Mouse (Mus musculus): Measurements from ENCODE around the gene Foxe3. TPM values are rescaled to one million over a fixed set of nuclear protein-coding genes. Genes with fewer than 3 reads are reported as not detected.

Gene Foxe3
- polyA plus RNA-seq, 1 experiment from 2014 or later = not detected

DNA sequence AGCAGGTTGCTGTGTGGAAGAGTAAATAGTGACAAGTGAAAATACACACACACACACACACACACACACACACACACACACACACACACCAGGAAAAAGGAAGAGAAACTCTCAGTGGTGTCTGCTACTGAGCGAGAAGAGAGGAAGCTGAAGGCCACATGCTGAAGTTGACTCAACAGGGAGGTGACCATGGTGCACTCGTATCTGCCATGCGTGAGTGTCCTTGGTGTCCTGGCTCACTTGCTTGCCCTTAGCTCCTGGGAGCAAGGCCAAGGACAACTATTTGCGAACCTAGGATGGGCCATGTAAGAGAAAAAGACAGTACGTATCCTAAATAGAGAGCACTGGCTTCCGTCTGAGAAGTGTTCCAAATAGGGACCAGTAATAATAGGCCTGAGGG is 8.4 kb upstream of the Foxe3 start:
- Histone ChIP-seq H3K4me1 (ENCODE audit: control insufficient read depth, low read depth, low read length) (no peaks in the 10 kb centered on the region), H3K27me3 (ENCODE audit: control insufficient read depth, insufficient read depth, low read depth, low read length) (no peaks in the 10 kb centered on the region), H3K9ac (ENCODE audit: low read depth, low read length) (no peak overlapping the region), H3K4me2 (ENCODE audit: low read depth, low read length) (no peak overlapping the region), H3K27ac (ENCODE audit: low read length) (no peak overlapping the region), H3K4me3 (ENCODE audit: low read depth, low read length) (no peak overlapping the region), H3K9me3 (replicated peaks; ENCODE audit: control insufficient read depth, low read length) (no peaks in the 10 kb centered on the region), H3K36me3 (ENCODE audit: control insufficient read depth, insufficient read depth) (no peaks in the 10 kb centered on the region)
- 44% methylated on average over 6 of the region's 6 CpGs for WGBS (ENCODE audit: insufficient replicate concordance)
- peak; percentile 32; the same call in 1 of the 2 replicates for ATAC-seq (ENCODE audit: low read depth)

GRCm38 (mm10) chr4:114932747-114933146 is 6.9 kb upstream of the Foxe3 start:
- 61% methylated on average over 4 of the region's 4 CpGs for WGBS (ENCODE audit: insufficient replicate concordance)
- H3K9me3 ChIP-seq (replicated peaks; ENCODE audit: control insufficient read depth, low read length) = no peaks in the 10 kb centered on the region
- H3K27me3 ChIP-seq (ENCODE audit: control insufficient read depth, insufficient read depth, low read depth, low read length) = peaks cover 4% of the 10 kb centered on the region
- no peak overlapping the region for H3K27ac ChIP-seq (ENCODE audit: low read length)
- H3K9ac ChIP-seq (ENCODE audit: low read depth, low read length) = no peak overlapping the region
- H3K4me2 ChIP-seq (ENCODE audit: low read depth, low read length) = no peak overlapping the region
- no peaks in the 10 kb centered on the region for H3K36me3 ChIP-seq (ENCODE audit: control insufficient read depth, insufficient read depth)
- ATAC-seq (ENCODE audit: low read depth) = no peak
- H3K4me3 ChIP-seq (ENCODE audit: low read depth, low read length) = no peak overlapping the region
- H3K4me1 ChIP-seq (ENCODE audit: control insufficient read depth, low read depth, low read length) = no peaks in the 10 kb centered on the region

DNA sequence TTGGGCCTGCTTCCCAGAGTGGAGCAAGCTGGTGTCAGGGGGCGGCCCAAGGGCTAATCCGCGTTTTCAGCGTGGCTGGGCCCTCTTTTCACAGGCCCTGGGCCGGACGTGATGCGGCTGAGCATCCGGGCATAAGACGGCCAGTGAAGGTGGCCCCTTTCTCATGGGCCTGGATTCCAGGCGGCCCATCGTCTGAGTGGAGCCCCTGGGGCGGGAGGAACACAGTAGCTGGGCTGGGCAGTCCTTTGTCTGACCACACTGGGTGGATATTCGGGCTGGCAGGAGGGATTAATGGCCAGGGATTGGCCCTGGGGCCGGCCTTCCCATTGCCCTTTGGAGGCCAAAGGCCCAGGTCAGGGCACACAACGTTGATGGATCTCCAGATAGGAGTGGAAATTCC is 3.3 kb upstream of the Foxe3 start:
- no peak for ATAC-seq (ENCODE audit: low read depth)
- 51% methylated on average over 15 of the region's 15 CpGs for WGBS (ENCODE audit: insufficient replicate concordance)

GRCm38 (mm10) chr4:114924971-114925916 is 569 bp downstream of the Foxe3 start:
- Histone ChIP-seq H3K9me3 (replicated peaks; ENCODE audit: control insufficient read depth, low read length) (no peaks in the 10 kb centered on the region), H3K36me3 (ENCODE audit: control insufficient read depth, insufficient read depth) (no peaks in the 10 kb centered on the region), H3K4me1 (ENCODE audit: control insufficient read depth, low read depth, low read length) (peaks cover 4% of the 10 kb centered on the region; the same call in 1 of the 2 replicates), H3K4me2 (ENCODE audit: low read depth, low read length) (peak overlapping the region; percentile 48), H3K27me3 (ENCODE audit: control insufficient read depth, insufficient read depth, low read depth, low read length) (peaks cover 58% of the 10 kb centered on the region), H3K9ac (ENCODE audit: low read depth, low read length) (no peak overlapping the region), H3K4me3 (ENCODE audit: low read depth, low read length) (peak overlapping the region; percentile 33), H3K27ac (ENCODE audit: low read length) (no peak overlapping the region)
- 1% methylated on average over 124 of the region's 125 CpGs for WGBS (ENCODE audit: insufficient replicate concordance)
- ATAC-seq (ENCODE audit: low read depth) = no peak

More for the DNA sequence above, 3.3 kb upstream of the Foxe3 start:
- Histone ChIP-seq H3K9ac (ENCODE audit: low read depth, low read length) (no peak overlapping the region), H3K27ac (ENCODE audit: low read length) (no peak overlapping the region), H3K4me3 (ENCODE audit: low read depth, low read length) (no peak overlapping the region), H3K9me3 (replicated peaks; ENCODE audit: control insufficient read depth, low read length) (no peaks in the 10 kb centered on the region), H3K4me1 (ENCODE audit: control insufficient read depth, low read depth, low read length) (peaks cover 4% of the 10 kb centered on the region; the same call in 1 of the 2 replicates), H3K4me2 (ENCODE audit: low read depth, low read length) (no peak overlapping the region), H3K36me3 (ENCODE audit: control insufficient read depth, insufficient read depth) (no peaks in the 10 kb centered on the region), H3K27me3 (ENCODE audit: control insufficient read depth, insufficient read depth, low read depth, low read length) (peaks cover 40% of the 10 kb centered on the region)

DNA sequence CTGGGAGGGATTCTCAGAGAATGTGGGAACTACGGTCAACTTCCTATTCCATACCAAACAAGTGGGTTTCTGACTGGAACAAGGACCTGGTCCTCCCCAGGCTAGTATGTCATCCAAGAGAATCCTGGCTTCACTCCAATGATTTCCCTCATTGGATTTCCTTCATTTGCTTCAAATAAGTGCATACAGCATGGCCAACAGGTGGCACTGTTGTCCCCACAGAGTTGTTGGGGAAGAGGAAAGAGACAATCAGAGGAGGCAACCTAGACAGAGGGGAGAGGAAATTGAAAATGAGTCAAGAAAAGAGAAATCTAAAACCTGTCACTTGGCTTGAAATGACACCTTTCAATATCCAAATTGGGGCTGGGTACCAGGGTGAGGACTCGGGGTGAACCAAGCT is 8.7 kb downstream of the Foxe3 start:
- H3K4me2 ChIP-seq (ENCODE audit: low read depth, low read length) = no peak overlapping the region
- no peak overlapping the region for H3K9ac ChIP-seq (ENCODE audit: low read depth, low read length)
- H3K36me3 ChIP-seq (ENCODE audit: control insufficient read depth, insufficient read depth) = no peaks in the 10 kb centered on the region
- 38% methylated on average over 2 of the region's 2 CpGs for WGBS (ENCODE audit: insufficient replicate concordance)
- no peaks in the 10 kb centered on the region for H3K9me3 ChIP-seq (replicated peaks; ENCODE audit: control insufficient read depth, low read length)
- H3K27me3 ChIP-seq (ENCODE audit: control insufficient read depth, insufficient read depth, low read depth, low read length) = peaks cover 43% of the 10 kb centered on the region
- H3K4me3 ChIP-seq (ENCODE audit: low read depth, low read length) = no peak overlapping the region
- no peak overlapping the region for H3K27ac ChIP-seq (ENCODE audit: low read length)
- no peak for ATAC-seq (ENCODE audit: low read depth)
- no peaks in the 10 kb centered on the region for H3K4me1 ChIP-seq (ENCODE audit: control insufficient read depth, low read depth, low read length)

DNA sequence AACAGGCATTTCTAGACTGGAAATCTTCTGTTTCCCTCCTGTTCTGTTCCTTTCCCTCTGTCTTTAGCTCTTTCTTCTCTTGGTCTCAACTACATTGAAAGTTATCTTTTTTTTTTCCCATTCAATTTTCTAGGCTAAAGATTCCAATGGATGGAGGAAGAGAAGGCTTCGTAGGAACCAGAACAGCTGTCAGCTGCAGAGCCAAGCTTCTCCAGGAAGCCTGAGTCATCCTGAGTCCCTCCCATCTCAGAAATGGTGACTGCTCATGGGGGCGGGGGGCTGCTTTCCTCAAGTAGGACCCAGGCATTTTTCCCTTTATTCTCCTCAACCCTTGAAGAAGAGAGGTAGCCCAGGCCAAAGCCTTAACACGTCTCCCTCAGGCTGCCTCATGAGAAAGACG is 9.8 kb downstream of the Foxe3 start:
- Histone ChIP-seq H3K36me3 (ENCODE audit: control insufficient read depth, insufficient read depth) (no peaks in the 10 kb centered on the region), H3K4me1 (ENCODE audit: control insufficient read depth, low read depth, low read length) (no peaks in the 10 kb centered on the region), H3K27ac (ENCODE audit: low read length) (no peak overlapping the region), H3K4me2 (ENCODE audit: low read depth, low read length) (no peak overlapping the region), H3K4me3 (ENCODE audit: low read depth, low read length) (no peak overlapping the region), H3K9ac (ENCODE audit: low read depth, low read length) (no peak overlapping the region), H3K27me3 (ENCODE audit: control insufficient read depth, insufficient read depth, low read depth, low read length) (peaks cover 53% of the 10 kb centered on the region), H3K9me3 (replicated peaks; ENCODE audit: control insufficient read depth, low read length) (no peaks in the 10 kb centered on the region)
- no peak for ATAC-seq (ENCODE audit: low read depth)
- WGBS (ENCODE audit: insufficient replicate concordance) = 30% methylated on average over 4 of the region's 4 CpGs

GRCm38 (mm10) chr4:114913594-114913962 is 12.2 kb downstream of the Foxe3 start:
- ATAC-seq (ENCODE audit: low read depth) = no peak
- Histone ChIP-seq H3K27me3 (ENCODE audit: control insufficient read depth, insufficient read depth, low read depth, low read length) (peaks cover 78% of the 10 kb centered on the region), H3K4me1 (ENCODE audit: control insufficient read depth, low read depth, low read length) (peaks cover 2% of the 10 kb centered on the region; the same call in 1 of the 2 replicates), H3K4me3 (ENCODE audit: low read depth, low read length) (no peak overlapping the region), H3K4me2 (ENCODE audit: low read depth, low read length) (no peak overlapping the region), H3K9me3 (replicated peaks; ENCODE audit: control insufficient read depth, low read length) (no peaks in the 10 kb centered on the region), H3K9ac (ENCODE audit: low read depth, low read length) (no peak overlapping the region), H3K36me3 (ENCODE audit: control insufficient read depth, insufficient read depth) (no peaks in the 10 kb centered on the region), H3K27ac (ENCODE audit: low read length) (no peak overlapping the region)
- 2% methylated on average over 13 of the region's 13 CpGs for WGBS (ENCODE audit: insufficient replicate concordance)

DNA sequence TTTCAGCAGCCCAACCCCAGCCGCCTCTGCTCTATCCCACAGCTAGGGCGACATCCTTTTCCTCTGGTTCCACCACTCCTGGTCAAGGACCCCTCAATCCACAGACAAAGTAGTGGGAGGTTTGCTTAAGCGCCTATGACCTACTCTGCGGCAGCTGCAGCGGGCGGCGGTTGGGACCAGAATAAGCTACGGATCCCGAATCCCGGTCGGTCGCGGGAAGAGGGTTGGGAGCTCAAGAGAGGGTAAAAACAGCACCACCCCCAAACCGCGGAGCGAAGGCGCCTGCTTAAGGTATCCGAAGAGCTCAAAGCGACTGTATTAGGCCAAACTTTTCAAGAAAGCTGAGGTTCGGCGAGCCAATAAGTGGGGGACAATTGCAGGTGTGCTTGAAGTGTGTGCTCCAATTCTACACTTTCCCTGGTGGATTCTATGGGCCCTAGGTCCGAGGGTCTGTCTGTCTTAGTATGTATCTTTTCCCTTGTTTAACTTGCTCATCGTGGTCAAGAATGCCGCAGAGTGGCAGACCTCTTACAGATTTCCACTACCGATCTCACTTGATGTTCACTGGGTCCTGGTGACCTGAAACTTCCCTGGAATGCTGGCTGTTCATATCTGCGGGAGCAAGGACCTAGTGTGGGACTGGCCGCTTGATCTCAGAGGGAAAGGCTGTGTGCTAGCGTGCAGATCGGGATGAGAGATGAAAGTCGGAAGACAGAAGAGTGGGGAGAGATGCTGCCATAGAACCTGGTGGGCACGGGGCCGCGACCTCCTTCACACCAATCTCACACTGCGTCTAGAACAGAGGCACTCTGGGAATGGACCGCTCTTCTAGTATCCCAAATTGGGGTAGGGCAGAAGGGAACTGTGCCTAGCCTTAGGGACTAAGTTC is 12.9 kb downstream of the Foxe3 start:
- H3K9me3 ChIP-seq (replicated peaks; ENCODE audit: control insufficient read depth, low read length) = no peaks in the 10 kb centered on the region
- H3K27me3 ChIP-seq (ENCODE audit: control insufficient read depth, insufficient read depth, low read depth, low read length) = peaks cover 84% of the 10 kb centered on the region
- WGBS (ENCODE audit: insufficient replicate concordance) = 12% methylated on average over 35 of the region's 35 CpGs
- H3K36me3 ChIP-seq (ENCODE audit: control insufficient read depth, insufficient read depth) = no peaks in the 10 kb centered on the region
- no peak for ATAC-seq (ENCODE audit: low read depth)
- peaks cover 6% of the 10 kb centered on the region; the same call in 1 of the 2 replicates for H3K4me1 ChIP-seq (ENCODE audit: control insufficient read depth, low read depth, low read length)
- no peak overlapping the region for H3K27ac ChIP-seq (ENCODE audit: low read length)
- no peak overlapping the region for H3K4me3 ChIP-seq (ENCODE audit: low read depth, low read length)
- no peak overlapping the region for H3K9ac ChIP-seq (ENCODE audit: low read depth, low read length)
- H3K4me2 ChIP-seq (ENCODE audit: low read depth, low read length) = no peak overlapping the region
